Mouse (Mus musculus) ZHBTc4 (cell line): ENCODE results near the gene Zbtb8a.
"Not testable (repeated sequence)": the region's sequence is repeated elsewhere in the genome, so short reads cannot be mapped to it uniquely, and the experiment has no call there.

Experiments used
- DNase-seq: peaks from one replicate; pipeline ENCODE4 v3.0.0-alpha.2; 2011; ENCODE audit warnings: low read depth, low spot score

The Zbtb8a gene

DNA sequence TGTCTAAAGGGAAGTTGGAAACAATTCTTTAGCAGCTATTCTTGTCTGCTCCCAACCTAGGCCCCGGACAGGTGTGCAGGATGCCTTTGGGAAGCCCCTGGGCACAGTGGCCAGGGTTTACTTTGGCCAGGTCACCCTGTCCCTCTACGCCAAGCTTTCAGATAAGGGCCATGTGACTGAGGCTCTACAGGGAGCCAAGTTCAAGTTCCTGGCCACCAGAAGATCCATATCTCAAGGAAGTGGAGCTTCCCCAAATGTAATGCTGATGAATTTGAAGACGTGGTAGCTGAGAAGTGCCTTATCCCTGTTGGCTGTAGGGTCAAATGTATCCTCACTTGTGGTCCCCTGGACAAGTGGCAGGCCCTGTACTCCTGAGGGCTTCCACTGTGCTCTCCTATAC, 1.9 kb upstream of the Zbtb8a start:
- DNase-seq, result no peak

DNA sequence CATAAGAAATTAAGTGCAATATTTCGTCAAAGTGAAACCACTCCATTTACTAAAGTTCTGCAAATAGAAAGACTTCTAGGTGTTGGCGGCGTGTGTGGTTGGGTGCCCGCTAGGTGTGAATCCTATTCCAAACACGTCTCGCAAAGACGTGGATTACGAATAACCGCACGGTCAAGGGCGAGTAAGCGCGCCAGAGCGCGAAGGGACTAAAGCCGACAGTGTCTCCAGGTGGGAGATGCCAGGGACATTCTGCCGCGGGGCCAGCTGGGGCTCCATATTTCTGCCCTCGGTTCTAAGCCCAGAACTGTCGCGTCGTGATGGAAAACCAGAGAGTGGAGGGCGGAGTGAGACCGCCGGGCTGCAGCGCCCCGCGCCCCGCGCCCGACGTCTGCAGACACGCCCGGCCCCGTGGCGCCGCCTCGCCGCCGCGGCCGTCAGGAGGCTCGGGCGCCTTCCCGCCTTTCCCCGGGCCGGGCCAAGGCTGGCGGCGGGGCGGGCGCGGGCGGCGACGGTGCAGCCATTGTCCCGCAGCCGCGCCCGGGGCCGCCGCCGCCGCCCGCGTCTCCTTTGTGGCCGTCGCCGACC, 863 bp downstream of the Zbtb8a start:
- peak; percentile 73 for DNase-seq

DNA sequence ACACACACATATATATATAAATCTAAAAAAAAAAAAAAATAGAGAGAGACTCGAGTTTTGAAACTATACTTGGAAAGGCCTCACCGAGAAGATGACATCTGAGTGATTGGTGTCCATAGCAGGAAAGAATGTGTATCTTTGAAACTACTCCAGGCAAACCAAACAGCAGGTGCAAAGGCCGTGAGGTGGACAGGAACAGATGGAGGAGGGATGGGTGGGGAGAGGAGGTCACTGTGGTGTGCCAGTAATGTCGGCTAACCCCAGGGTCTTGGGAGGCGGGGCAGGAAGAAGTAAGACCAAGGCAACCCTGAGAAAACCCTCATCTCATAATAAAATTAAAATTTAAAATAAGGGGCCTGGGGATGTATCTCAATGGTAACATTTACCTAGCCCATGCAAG, 2.1 kb downstream of the Zbtb8a start:
- no peak for DNase-seq

DNA sequence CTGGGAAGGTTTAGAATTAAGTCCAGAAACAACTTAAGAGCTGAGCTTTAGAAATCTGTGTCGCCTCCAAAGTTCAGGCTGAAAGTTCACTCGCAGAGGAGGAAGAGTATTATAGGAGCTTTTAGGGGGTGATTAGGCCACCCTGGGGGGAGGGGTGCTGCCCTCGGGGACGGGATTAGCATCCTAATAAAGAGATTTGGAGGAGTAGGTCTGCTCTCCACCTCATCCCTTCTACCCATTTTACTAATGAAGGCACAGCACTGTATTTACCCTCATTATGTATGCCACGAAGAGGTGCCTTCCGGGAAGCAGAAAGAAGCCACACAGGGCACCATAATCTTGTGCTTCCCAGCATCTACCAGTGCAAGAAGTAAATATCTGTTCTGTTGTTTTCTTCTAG, 2.9 kb downstream of the Zbtb8a start:
- DNase-seq, result peak; percentile 40

DNA sequence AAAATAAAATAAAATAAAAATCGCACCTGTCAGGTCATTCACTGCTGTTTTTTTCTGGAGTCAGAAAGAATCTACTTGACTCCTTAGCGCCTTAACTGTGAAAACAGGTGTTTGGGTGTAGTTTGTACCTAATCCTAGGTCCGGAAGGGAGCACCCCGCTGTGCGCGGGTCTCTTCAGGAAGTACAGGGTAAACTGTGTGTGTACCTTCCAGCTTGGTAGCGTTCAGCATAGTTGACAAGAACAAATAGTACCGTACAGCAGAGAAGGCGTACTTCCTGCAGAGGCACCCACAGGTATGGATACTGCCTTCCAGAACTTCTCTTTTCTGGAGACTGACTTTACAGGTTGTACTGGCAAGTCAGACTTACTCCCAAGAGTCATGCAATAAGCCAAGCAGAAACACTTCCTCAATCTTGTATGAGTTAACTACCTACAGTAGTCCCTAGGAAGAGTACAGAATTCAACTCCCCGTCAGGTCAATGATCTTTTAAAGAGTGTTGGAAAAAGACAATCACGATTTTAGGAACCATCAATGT, 3.6 kb downstream of the Zbtb8a start:
- DNase-seq, result peak; percentile 67

DNA sequence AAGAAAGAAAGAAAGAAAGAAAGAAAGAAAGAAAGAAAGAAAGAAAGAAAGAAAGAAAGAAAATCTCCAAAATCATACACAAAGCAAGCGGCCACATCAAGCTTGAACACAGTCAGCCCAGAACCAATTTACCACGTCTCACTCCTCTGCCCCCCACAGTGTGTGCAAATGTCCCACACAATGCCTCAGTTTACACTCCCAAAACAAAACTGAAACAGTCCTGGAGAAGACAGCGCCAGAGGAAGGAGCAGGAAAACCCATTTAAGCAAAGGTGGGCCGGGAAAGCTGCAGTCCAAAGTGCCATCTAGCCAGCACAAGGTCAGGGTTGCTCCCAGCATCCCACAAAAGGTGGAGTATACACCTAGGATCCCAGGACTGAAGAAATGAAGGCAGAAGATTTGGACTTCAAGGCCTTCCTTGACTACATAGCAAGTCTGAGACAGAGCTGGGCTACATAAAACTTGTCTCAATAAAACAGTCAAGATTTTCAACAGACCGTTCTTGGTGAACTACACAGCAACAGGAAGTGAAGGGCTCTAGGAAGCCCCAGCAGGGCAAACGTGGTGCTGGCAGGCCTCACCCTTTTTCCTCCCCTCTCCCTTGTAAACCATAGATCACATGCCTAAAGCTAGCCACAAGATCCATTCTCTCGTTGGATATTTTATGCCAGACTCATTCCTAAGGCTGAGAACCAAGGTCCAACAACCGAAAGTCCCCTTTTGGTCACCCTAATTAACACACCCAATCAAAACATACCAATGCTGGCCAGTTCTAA, 4.5 kb downstream of the Zbtb8a start:
- no peak for DNase-seq

DNA sequence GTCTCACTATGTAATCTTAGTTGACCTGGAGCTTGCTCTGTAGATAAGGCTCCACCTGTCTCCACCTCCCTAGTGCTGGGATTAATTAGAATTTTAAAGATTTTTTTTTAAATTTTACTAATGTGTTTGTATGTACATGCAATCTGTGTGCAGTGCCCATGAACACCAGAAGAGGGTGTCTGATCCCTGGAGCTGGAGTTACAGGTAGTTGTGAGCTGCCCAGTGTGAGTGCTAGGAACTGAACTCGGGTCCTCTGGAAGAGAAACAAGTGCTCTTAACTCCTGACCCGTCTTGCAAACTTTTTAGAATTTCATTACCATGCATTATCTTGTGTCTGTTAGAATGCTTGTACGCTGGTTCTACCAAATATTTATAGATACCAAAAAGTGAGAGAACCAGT, 6.5 kb downstream of the Zbtb8a start:
- peak; percentile 54 for DNase-seq

DNA sequence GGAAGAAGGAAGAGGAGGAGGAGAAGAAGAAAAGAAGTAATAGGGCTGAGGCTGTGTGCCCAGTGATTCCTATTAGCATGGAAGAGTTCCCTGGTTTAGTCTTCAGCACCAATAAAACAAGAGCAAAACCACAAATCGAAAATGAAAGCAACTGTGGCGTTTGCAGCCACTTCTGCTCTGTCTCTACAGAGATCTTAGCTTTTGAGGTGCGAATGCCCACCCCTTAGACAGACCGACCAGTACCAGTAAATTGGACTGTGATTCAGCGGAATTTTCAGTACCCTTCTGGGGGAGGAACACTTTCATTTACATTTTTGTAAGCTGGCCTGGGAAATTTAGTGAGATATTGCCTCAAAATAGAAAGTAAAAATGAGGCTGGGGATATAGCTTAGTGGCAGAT, 12.7 kb downstream of the Zbtb8a start:
- no peak for DNase-seq

DNA sequence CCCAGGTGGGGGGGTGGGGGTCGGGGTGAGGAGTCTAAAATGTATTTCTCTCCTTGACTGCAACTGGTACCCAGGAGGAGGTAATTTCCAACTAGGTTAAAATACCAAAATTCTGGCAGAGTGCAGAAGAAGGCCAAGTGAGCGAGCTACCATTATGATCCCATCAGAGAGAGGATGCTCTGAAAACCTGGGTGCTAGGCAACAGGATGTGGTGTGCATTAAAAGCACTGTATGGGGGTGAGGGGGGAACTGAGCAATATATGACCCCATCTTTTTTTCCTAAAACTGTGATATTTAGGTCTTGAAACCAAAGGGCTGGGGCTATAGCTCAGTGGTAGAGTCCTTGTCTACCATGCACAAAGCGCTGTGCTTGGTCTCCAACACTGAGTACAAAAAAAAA, 13.5 kb downstream of the Zbtb8a start:
- DNase-seq, result no peak

DNA sequence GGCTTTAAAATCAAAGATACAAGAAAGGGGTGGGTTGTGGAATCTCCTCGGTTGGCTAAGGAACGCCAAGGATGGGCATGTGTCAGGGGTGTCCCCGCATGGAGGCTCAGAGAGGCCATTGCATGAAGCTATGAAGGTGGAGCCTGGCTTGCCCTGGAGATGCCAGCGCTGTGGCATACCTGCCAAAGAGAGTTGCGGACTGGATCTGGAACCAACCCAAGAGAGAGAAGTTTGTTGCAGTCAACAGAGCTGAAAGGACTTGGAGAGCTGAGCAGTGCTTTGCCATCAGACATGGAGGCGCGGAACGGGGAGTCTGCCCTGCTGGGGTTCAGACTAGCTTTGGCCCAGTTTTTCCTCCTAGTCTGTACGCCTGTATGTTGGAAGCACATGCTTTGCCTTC, 14.5 kb downstream of the Zbtb8a start:
- no peak for DNase-seq

DNA sequence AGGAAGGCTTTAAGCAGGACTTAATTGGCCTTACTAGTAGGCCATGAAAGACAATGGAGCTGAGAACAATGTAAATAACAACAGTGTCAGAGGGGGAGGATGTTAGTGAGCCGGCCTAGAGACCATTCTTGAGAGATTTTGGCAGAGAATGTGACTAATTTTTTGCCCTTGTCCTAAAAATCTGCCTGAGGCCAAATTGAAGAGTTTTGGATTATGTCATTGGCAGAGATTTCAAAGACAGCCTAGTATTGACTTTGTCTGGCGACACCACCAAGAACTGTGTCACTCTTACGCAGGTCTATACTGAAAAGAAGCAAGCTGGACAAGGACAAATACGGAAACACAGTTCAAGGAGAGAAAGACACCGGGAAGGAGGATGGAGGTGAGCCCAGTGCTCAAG, 15.1 kb downstream of the Zbtb8a start:
- DNase-seq, result no peak

DNA sequence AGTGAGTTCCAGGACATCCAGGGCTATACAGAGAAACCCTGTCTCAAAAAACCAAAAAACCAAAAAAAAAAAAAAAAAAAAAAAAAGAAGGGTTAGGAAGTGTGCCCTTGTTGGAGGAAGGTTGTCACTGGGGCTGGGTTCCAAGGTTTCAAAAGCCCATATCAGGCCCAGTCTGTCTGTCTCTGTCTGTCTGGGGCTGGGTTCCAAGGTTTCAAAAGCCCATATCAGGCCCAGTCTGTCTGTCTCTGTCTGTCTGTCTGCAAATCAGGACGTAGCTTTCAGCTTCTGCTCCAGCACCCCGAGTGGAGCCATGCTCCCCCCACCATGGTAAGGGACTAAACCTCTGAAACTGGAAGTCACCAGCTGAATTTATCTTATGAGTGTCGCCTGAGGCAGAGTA, 15.7 kb downstream of the Zbtb8a start:
- not testable (repeated sequence) for DNase-seq

DNA sequence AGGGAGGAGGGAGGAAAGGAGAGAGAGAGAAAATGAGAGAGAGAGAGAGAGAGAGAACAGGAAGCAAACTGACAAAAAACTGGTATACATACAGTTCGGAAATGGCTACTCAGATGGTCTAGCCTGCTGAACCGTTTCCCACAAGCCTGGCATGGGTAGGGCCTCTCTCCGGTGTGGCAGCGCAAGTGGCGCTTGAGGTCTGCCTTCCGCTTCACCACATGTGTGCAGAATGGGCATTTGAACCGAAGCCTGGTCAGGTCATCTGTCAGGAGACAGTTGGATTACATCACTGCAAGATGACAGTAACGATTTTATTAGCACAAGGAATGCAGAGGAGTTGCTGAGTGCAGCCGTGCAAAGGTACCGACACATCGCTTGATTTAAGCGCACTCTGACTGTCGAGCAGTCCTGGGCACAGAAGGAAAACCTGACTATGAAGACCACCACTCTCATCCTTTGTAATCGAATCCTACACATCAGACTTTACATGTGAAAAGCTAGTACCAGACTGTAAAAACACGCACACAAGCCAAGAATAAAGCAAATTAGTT, 20.2 kb downstream of the Zbtb8a start:
- DNase-seq, result no peak

DNA sequence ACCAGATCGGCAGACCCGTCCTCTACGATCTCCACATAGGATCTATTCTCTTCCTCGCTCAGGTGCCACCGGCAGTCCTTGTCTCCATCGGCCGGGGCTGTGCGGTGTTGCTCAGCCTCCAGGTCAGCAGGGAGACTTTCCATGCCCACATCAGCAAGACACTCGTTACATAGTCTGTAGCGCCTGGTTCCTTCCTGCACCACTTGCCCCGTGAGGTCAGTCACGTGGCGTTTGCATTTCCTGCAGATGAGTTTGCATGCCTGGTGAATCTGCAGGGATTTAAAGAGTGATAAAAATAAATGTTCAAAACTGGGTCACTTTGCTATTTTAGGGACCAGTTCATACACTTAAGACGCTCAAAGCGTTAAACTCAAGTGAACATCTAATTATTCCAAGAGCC, 23.7 kb downstream of the Zbtb8a start:
- DNase-seq, result no peak

DNA sequence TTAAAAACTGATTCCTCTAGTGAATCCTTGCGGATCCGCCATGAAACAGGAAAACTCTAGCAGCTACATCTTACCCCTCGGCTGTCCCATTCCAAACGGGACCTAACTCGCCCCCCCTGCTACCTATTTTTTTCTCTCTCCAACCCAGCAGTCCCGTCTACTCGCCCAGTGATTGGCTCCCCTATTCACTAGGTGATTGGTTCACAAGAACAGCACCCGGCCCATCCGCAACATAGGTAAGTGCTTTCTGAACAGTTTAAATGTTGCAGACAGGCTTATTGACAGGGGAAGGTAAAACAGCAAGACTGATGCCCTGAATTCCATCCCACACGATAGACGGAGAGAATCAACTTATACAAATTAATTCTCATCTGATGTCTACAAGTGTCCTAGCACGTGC, 24.7 kb downstream of the Zbtb8a start:
- peak; percentile 82 for DNase-seq

DNA sequence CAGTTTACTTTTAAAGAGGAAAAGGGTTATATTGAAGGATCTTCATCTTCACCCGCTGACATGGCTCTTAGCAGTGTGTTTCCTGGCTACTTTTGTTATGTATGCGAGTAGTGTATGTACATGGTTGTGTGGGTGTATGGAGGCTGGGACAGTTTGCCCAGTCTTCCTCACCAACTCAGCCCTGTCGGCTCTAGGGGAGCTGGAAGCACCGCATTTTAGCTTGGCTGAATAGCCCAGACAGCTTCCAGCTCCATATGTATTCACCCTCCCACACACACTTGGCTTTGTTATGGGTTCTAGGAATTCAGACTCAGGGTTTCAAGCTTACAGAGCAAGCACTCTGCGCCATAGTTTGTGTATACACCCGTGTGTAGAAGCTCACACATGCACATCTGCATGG, 26.8 kb downstream of the Zbtb8a start:
- DNase-seq, result no peak

DNA sequence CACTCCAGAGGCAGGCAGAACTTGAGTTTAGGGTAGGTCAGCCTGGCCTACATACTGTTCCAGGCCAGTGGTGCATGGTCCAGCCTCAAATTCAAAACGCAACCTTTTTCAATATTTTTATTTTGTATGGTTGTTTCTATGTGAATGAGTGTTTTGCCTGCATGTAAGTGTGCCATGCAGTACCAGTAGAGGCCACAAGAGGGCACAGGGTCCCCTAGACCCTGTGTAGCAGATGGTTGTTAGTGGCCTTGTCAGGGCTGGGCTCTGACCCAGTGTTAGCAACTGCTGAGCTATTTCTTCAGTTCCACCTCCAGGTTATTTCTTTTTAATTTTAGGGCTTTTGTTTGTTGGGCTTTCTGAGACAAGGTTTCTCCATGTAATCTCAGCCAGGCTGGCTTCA, 27.3 kb downstream of the Zbtb8a start:
- DNase-seq, result peak; percentile 82

DNA sequence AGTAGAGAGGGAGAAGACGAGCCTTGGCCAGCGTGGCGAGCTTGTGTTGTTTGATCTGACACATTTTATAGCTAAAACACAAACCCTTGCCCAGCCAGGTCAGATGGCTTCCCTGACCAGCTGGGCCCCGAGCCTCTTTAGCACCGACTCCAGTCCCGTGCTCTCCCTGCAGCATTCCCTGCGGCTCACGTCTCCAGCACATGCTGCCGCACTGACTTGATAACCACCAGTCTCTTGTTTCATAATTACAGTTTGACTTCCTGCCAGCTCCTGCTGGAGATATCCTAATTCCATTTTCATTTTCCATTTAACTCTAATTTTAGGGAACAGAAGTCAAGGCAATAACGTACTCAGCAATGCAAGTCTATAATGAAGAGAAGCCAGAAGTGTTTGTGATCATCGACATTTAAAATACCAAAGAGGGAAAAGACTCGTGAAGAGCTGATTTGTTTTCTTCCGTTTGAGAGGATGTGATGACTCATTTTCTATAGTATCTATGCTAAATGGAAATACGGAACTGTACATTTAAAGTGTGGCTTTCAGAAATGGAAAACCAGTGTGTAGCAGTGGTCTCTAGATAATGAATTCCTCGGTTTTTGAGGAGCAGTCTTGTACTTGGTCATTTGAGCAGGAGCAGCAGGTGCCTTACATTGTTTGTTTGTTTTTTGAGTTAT, 31.3 kb downstream of the Zbtb8a start:
- DNase-seq, result no peak

DNA sequence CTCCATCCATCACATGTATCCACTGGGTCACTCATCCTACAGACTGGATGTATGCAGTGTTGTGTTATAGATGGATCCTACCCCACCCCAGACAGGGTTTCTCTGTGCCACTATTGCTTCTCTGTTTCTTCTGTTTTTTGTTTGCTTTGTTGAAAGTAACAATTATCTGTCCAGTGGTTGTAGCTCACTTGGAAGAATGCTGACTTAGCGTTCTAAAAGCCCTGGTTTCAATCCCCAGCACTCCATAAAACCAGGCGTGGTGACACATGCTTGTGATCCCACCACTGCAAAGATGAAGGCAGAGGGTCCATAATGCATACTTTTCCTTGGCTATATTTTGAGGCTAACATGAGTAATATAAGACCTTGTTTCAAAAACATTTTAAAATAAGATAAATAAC, 35.2 kb downstream of the Zbtb8a start:
- no peak for DNase-seq

DNA sequence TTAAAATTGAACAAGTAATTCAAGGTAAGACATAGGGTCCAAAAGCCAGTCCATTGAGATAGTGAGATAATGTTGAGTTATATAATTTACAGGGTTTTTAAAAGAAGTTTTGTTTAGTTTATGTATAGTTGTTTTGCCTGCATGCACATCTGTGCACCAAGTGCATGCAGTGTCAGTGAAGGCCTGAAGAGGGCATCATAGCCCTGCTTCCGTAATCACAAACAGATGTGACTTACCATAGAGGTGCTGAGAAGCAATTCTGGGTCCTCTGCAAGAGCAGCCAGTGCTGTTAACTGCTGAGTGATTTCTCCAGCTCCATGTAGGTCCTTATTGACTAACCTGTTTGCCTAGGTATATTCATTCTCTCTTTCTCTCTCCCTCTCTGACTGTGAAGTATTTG, 36.0 kb downstream of the Zbtb8a start:
- DNase-seq, result no peak

DNA sequence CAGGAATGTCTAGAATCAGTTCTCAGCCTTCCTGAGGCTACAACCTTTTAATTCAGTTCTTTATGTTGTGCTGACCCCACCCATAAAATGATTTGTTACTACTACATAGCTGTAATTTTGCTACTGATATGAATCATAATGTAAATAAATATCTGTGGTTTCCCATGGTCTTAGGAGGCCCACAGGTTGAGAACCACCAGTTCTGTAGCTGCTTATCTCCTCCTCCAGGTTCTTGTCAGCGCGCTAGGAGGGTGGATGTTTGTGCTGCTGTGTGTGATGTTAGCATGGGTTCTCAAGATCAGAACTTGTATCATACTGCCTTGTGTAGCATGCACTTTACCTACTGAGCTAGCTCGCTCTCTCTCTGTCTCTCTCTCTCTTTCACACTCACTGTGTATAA, 38.2 kb downstream of the Zbtb8a start:
- DNase-seq, result no peak

DNA sequence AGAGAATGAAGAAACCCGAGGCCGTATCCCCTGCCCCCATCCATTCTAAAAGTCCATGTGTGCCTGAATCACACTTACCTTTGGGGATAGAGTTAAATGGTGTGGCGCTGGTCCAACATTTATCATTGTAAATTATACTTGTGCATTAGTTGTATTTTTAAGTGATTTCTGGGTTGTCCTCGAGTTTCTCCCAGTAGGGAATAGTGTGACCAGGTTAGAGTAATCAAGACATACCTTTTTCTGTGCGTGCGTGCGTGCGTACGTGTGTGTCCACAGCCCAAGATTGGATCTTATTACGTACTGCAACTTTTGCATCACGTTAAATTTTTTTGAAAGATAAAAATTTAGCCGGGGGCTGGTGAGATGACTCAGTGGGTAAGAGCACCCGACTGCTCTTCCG, 41.6 kb downstream of the Zbtb8a start:
- no peak for DNase-seq
